Comparison of ENCODE assay signal across 21 mouse cellular contexts in the genomic region with DNA sequence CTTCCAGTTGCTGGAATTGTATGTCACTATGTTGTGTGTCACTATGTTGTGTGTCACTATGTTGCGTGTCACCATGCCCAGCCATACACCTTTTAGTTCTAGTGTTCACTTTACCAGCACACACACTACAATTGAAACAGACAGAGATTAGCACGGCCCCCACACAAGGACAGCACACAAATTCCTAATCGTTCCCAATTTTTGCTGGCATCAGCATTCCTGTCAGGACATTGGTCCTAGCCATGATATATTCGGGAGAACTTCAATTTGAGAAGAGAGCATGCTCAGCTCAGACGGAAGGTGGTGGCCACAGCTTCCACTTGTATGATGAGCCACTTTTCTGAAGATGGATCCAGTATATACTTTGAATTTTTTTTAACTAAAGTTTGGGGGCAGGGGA. TPM values are rescaled to one million over a fixed set of nuclear protein-coding genes. Genes with fewer than 3 reads are reported as not detected.
DNase-seq lines count a peak whose midpoint lies in the region; ATAC-seq and TF ChIP-seq lines count a peak whose summit lies in the region.
"Had no signal": no experiment of that assay in that cellular context is flagged by ENCODE, and none has a peak within 500 bp of the region (broad histone marks: within the 10 kb centered on the region; RNA-seq: fewer than 3 reads in every experiment).

No protein-coding gene starts in this region.

- ATAC-seq in midbrain, embryonic 11.5 days (ENCODE audit: low FRiP score) = no peak
- ATAC-seq in midbrain, embryonic 15.5 days (replicated peaks) = no peak
- ATAC-seq: activated CD4-positive, CD25-positive, alpha-beta regulatory T cell, adult 4 months; CD4-positive, CD25-positive, alpha-beta regulatory T cell, adult 4 months; Patski had no signal

- no peak overlapping the region for H3K9ac ChIP-seq in midbrain, embryonic 11.5 days (ENCODE audit: low read length)
- H3K9ac ChIP-seq in midbrain, embryonic 15.5 days = no peak overlapping the region
- no peak overlapping the region for H3K9ac ChIP-seq in ES-E14 (ENCODE audit: insufficient read depth, low read depth, low read length, poor library complexity, severe bottlenecking)

- H3K4me3 ChIP-seq in midbrain, embryonic 11.5 days (ENCODE audit: low read depth, low read length) = no peak overlapping the region
- no peak overlapping the region for H3K4me3 ChIP-seq in midbrain, embryonic 15.5 days
- H3K4me3 ChIP-seq in ES-E14 (ENCODE audit: insufficient read depth in 1 of 2, low read depth in 1 of 2, low read length in 2 of 2, poor library complexity in 1 of 2, severe bottlenecking in 1 of 2) = no peak overlapping the region

- no peaks in the 10 kb centered on the region for H3K36me3 ChIP-seq in midbrain, embryonic 11.5 days (ENCODE audit: control insufficient read depth, insufficient read depth, low read length)
- H3K36me3 ChIP-seq in midbrain, embryonic 15.5 days (replicated peaks) = peaks cover 7% of the 10 kb centered on the region; the same call in 1 of the 2 replicates
- peaks cover 12% of the 10 kb centered on the region; the same call in 1 of the 2 replicates for H3K36me3 ChIP-seq in ES-E14 (ENCODE audit: control insufficient read depth, insufficient read depth, low read length, poor library complexity, severe bottlenecking)

- H3K27me3 ChIP-seq in midbrain, embryonic 11.5 days (ENCODE audit: control insufficient read depth, insufficient read depth, low read length) = no peaks in the 10 kb centered on the region
- no peaks in the 10 kb centered on the region for H3K27me3 ChIP-seq in midbrain, embryonic 15.5 days (replicated peaks)
- H3K27me3 ChIP-seq: CH12.LX, Patski had no signal

- peak; percentile 68 for DNase-seq in midbrain, embryonic 11.5 days (ENCODE audit: low spot score, missing footprints)
- no peak for DNase-seq in ES-E14 (ENCODE audit: low read depth, low spot score)
- DNase-seq in layer of hippocampus, postnatal 36 days = no peak
- DNase-seq: adrenal gland, adult 2 months; adrenal gland, adult 8-10 months; adrenal gland, postnatal 10 days; adrenal gland, postnatal 14 days; adrenal gland, postnatal 25 days; adrenal gland, postnatal 36 days; B cell, adult 2 months; cerebellum, adult 11 months; cerebellum, adult 11-12 months; cerebellum, adult 18-20 months; cerebellum, adult 2 months had no signal

- H3K4me2 ChIP-seq in midbrain, embryonic 11.5 days = no peak overlapping the region
- no peak overlapping the region for H3K4me2 ChIP-seq in midbrain, embryonic 15.5 days

- 89% methylated on average over 5 of the region's 5 CpGs for WGBS in midbrain, embryonic 11.5 days
- 93% methylated on average over 5 of the region's 5 CpGs for WGBS in midbrain, embryonic 15.5 days

- H3K27ac ChIP-seq in midbrain, embryonic 11.5 days (ENCODE audit: low read depth, low read length) = no peak overlapping the region
- no peak overlapping the region for H3K27ac ChIP-seq in midbrain, embryonic 15.5 days
- H3K27ac ChIP-seq in ES-E14 (ENCODE audit: insufficient read depth, low read depth, low read length, poor library complexity, severe bottlenecking) = no peak overlapping the region

- no peaks in the 10 kb centered on the region for H3K9me3 ChIP-seq in midbrain, embryonic 11.5 days (ENCODE audit: control insufficient read depth, low read length)
- H3K9me3 ChIP-seq in midbrain, embryonic 15.5 days = no peaks in the 10 kb centered on the region
- no peaks in the 10 kb centered on the region for H3K9me3 ChIP-seq in ES-E14 (ENCODE audit: control insufficient read depth, insufficient read depth, low read depth, low read length)
- H3K9me3 ChIP-seq: G1E had no signal

- in situ Hi-C loops in ES-E14 (cut with MboI; ENCODE audit: low sequenced_read_pairs in 2 of 2, unreplicated experiment in 2 of 2) = no loop called here

- 0 out of 2 replicates have a peak, but pooled peaks cover 2% of the 10 kb centered on the region for H3K4me1 ChIP-seq in midbrain, embryonic 11.5 days (ENCODE audit: control insufficient read depth, insufficient read depth, low read length)
- H3K4me1 ChIP-seq in midbrain, embryonic 15.5 days = peaks cover 14% of the 10 kb centered on the region
- H3K4me1 ChIP-seq in ES-E14 (ENCODE audit: control insufficient read depth in 2 of 2, insufficient read depth in 2 of 2, low read length in 2 of 2, poor library complexity in 1 of 2) = 0 out of 4 replicates have a peak, but pooled peaks cover 0 to 2% of the 10 kb centered on the region in 2 experiments

TF ChIP-seq in ES-E14, 5 proteins besides CTCF, POLR2A, EP300 and RAD21:
- TF ChIP-seq HCFC1 (IDR thresholded peaks at IDR 0.05; ENCODE audit: borderline replicate concordance, insufficient read depth, low read length) (no peak), MAFK (IDR thresholded peaks at IDR 0.05; ENCODE audit: insufficient read depth, low read depth, low read length) (peak; percentile 57)

RNA-seq across cellular contexts. Expression of gene Hdhd5, which starts 6.3 kb away (rescaled TPM):
- polyA plus RNA-seq in midbrain, embryonic 11.5 days (2014; fragmentation: Nextera tagmentation; extraction: Ambion mirVana) = 12.4 and 15.0 TPM in 2 replicates
- 15.5 and 18.0 TPM in 2 replicates for polyA plus RNA-seq in midbrain, embryonic 15.5 days (2015; fragmentation: Nextera tagmentation; extraction: Ambion mirVana)
- total RNA-seq in ES-E14 (2012; rRNA removed) = 27.4 and 36.5 TPM in 2 replicates
- total RNA-seq in layer of hippocampus, postnatal 36 days (2021) = 10 to 100 TPM; 29.5 to 30.5 TPM

RNA-seq across cellular contexts. Expression of gene Tmem121b, which starts 31.2 kb away (rescaled TPM):
- 0.78 and 0.88 TPM in 2 replicates for polyA plus RNA-seq in midbrain, embryonic 11.5 days (2014; fragmentation: Nextera tagmentation; extraction: Ambion mirVana)
- 3.6 and 3.8 TPM in 2 replicates for polyA plus RNA-seq in midbrain, embryonic 15.5 days (2015; fragmentation: Nextera tagmentation; extraction: Ambion mirVana)
- total RNA-seq in ES-E14 (2012; rRNA removed) = 0.09 and 0.11 TPM in 2 replicates
- 10 to 100 TPM; 37.7 to 41.3 TPM for total RNA-seq in layer of hippocampus, postnatal 36 days (2021)
- total RNA-seq: adrenal gland, postnatal 25 days; CH12.LX; MEL had no signal
- polyA plus RNA-seq: G1E had no signal

Comparison
In these comparisons a context has a peak if more than half of its experiments do, and no peak if none do; other contexts are left out.
1. RNA of gene Tmem121b, which starts 31.2 kb away (total RNA-seq): 37.7 to 41.3 TPM in layer of hippocampus, postnatal 36 days; 0.09 to 0.11 TPM in ES-E14; every median in the first group is over 10 times any median in the second.